Mouse (Mus musculus): ENCODE measurements around the gene Slc8a3. TPM values are rescaled to one million over a fixed set of nuclear protein-coding genes. Genes with fewer than 3 reads are reported as not detected.
A peak's percentile ranks its signal among the peaks of the same experiment; 100 is the strongest.

Slc8a3 gene
- polyA plus RNA-seq, 1 experiment from 2014 or later = 1.3 TPM

- Histone ChIP-seq H3K4me3 (no peak overlapping the region), H3K27me3 (ENCODE audit: low read depth, poor library complexity, severe bottlenecking) (peaks cover 84% of the 10 kb centered on the region), H3K9me3 (replicated peaks) (no peaks in the 10 kb centered on the region), H3K36me3 (no peaks in the 10 kb centered on the region), H3K4me1 (peaks cover 38% of the 10 kb centered on the region), H3K27ac (replicated peaks) (no peak overlapping the region)
- no peak for DNase-seq (ENCODE audit: low spot score)
- WGBS = 98% methylated on average over 6 of the region's 6 CpGs
Measured at GRCm38 (mm10) chr12:81147956-81148355, 185.0 kb downstream of the Slc8a3 start.

Small RNAs within 50 kb of the gene (microRNA-seq; reads per million reads assigned to microRNA genes)
- 20.0 reads per million, percentile 30 among the genes with 10 or more reads in this experiment for gene Mir3067

Other genes with a start within 250 kb of the Slc8a3 start
- gene Gm4787, start 46.3 kb upstream of the Slc8a3 start, polyA plus RNA-seq (2016; fragmentation: Nextera tagmentation; extraction: Ambion mirVana) = 0.17 and 0.23 TPM in 2 replicates
- gene Adam4, start 88.8 kb upstream of the Slc8a3 start, polyA plus RNA-seq (2016; fragmentation: Nextera tagmentation; extraction: Ambion mirVana) = 0.47 and 0.49 TPM in 2 replicates
- 125 and 129 TPM in 2 replicates for gene Cox16, start 151.9 kb upstream of the Slc8a3 start, polyA plus RNA-seq (2016; fragmentation: Nextera tagmentation; extraction: Ambion mirVana)
- gene Gm20498, start 199.7 kb upstream of the Slc8a3 start, polyA plus RNA-seq (2016; fragmentation: Nextera tagmentation; extraction: Ambion mirVana) = 29.4 and 30.6 TPM in 2 replicates
- gene Synj2bp, start 199.7 kb upstream of the Slc8a3 start, polyA plus RNA-seq (2016; fragmentation: Nextera tagmentation; extraction: Ambion mirVana) = 34.2 and 38.6 TPM in 2 replicates
- 0.27 and 0.38 TPM in 2 replicates for gene Adam21, start 235.3 kb upstream of the Slc8a3 start, polyA plus RNA-seq (2016; fragmentation: Nextera tagmentation; extraction: Ambion mirVana)

Measured in midbrain, embryonic 10.5 days (tissue).